Mouse (Mus musculus) brain, embryonic 14.5 days (tissue): ENCODE data around the gene Serinc5.

ENCODE experiments used
- CTCF ChIP-seq: fragments of 200-500 bp; IDR thresholded peaks from 2 replicates; pipeline ENCODE4 v1.5.1; 2012; ENCODE audit warnings: inconsistent platforms, mild to moderate bottlenecking, moderate library complexity, borderline replicate concordance; ENCODE audit not compliant: insufficient read depth, insufficient read length; ENCODE audit errors: extremely low read depth
- POLR2A ChIP-seq: fragments of 200-500 bp; IDR thresholded peaks from 2 replicates; pipeline ENCODE4 v1.6.1; 2012; ENCODE audit warnings: mild to moderate bottlenecking, inconsistent platforms, borderline replicate concordance; ENCODE audit not compliant: poor library complexity, insufficient read depth, insufficient read length, severe bottlenecking; ENCODE audit errors: extremely low read depth

DNA sequence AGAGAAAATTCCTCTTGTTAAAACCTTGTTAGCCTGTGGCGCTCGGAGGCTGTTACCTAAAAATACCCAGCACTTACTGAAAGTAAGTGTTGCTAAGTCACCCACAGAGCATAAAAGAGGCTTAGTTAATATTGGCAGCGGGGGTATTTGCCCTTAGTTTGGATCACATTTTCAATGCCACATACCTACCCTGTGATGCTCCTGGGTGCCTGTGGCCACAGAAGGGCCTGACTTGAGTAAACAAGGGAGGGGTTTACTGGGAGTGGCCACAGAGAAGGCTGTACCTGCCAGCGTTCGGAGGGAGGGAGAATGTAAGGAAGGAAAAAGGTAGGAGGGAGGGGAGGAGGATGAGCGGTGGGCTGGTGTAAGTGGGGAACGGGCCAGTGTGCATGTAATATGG, 68.8 kb downstream of the Serinc5 start:
- no peak for TF ChIP-seq CTCF
- TF ChIP-seq POLR2A: no peak
